In the genomic region with DNA sequence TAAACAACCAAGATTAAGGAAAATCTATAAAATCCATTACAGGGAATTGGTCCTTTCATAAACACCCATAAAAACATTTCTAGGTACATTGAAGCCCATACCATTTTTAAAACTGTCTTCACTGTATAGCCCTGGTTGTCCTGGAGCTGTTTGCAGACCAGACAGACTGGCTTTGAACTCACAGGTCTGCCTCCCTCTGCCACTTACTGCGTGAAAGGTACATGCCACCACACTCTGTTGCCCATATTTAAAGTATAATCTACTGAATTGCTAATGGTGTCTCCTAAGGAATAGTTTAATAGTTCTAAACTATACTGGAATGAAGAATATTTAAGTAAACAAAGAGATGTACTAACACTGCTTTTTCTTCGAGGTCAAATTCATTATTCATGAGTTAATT, we compare ENCODE assay signal across 9 mouse cellular contexts. TPM values are rescaled to one million over a fixed set of nuclear protein-coding genes. Genes with fewer than 3 reads are reported as not detected.
A peak's percentile ranks its signal among the peaks of the same experiment; 100 is the strongest.
DNase-seq lines count a peak whose midpoint lies in the region; ATAC-seq lines count a peak whose summit lies in the region.
"Had no signal": no experiment of that assay in that cellular context is flagged by ENCODE, and none has a peak within 500 bp of the region (broad histone marks: within the 10 kb centered on the region; RNA-seq: fewer than 3 reads in every experiment).

No protein-coding gene starts in this region.

- H3K27me3 ChIP-seq in kidney, embryonic 14.5 days (ENCODE audit: control insufficient read depth, insufficient read depth, low read length), result no peaks in the 10 kb centered on the region
- no peaks in the 10 kb centered on the region for H3K27me3 ChIP-seq in hindbrain, embryonic 15.5 days
- no peaks in the 10 kb centered on the region for H3K27me3 ChIP-seq in midbrain, embryonic 16.5 days (ENCODE audit: control insufficient read depth, insufficient read depth, low read depth, low read length)
- H3K27me3 ChIP-seq: Patski had no signal

- no peak for DNase-seq in kidney, adult 11 months
- no peak for DNase-seq in cerebellum, postnatal 10 days
- DNase-seq in urinary bladder, postnatal 25 days (ENCODE audit: low spot score), result no peak
- no peak for DNase-seq in lung, adult 18-20 months

- H3K27ac ChIP-seq in kidney, embryonic 14.5 days (ENCODE audit: low read depth, low read length), result peak overlapping the region; percentile 86; the same call in 1 of the 2 replicates
- H3K27ac ChIP-seq in brown adipose tissue, adult 24 weeks (replicated peaks; ENCODE audit: low read depth, low read length), result peak overlapping the region; percentile 98
- peak overlapping the region; percentile 61; the same call in 1 of the 2 replicates for H3K27ac ChIP-seq in hindbrain, embryonic 15.5 days (replicated peaks)
- H3K27ac ChIP-seq in midbrain, embryonic 16.5 days (ENCODE audit: low read length), result peak overlapping the region; percentile 89

- WGBS in kidney, embryonic 14.5 days, result 79% methylated on average over 2 of the region's 2 CpGs
- WGBS in hindbrain, embryonic 15.5 days, result 72% methylated on average over 2 of the region's 2 CpGs
- WGBS in midbrain, embryonic 16.5 days, result 59% methylated on average over 2 of the region's 2 CpGs

- peak overlapping the region; percentile 67; the same call in 1 of the 2 replicates for H3K4me2 ChIP-seq in kidney, embryonic 14.5 days (replicated peaks; ENCODE audit: low read depth, low read length)
- H3K4me2 ChIP-seq in hindbrain, embryonic 15.5 days, result peak overlapping the region; percentile 74
- peak overlapping the region; percentile 78 for H3K4me2 ChIP-seq in midbrain, embryonic 16.5 days (ENCODE audit: low read length)

- peaks cover 27% of the 10 kb centered on the region for H3K4me1 ChIP-seq in kidney, embryonic 14.5 days (ENCODE audit: control insufficient read depth, insufficient read depth, low read length)
- H3K4me1 ChIP-seq in brown adipose tissue, adult 24 weeks (ENCODE audit: control insufficient read depth, insufficient read depth, insufficient read length, low read length), result peaks cover 24% of the 10 kb centered on the region
- peaks cover 46% of the 10 kb centered on the region for H3K4me1 ChIP-seq in hindbrain, embryonic 15.5 days (replicated peaks)
- H3K4me1 ChIP-seq in midbrain, embryonic 16.5 days (ENCODE audit: control insufficient read depth, insufficient read depth, low read length), result peaks cover 38% of the 10 kb centered on the region

- no peak for ATAC-seq in kidney, embryonic 14.5 days (ENCODE audit: low FRiP score, low TSS enrichment)
- no peak for ATAC-seq in hindbrain, embryonic 15.5 days (ENCODE audit: low FRiP score, low read depth)
- ATAC-seq in midbrain, embryonic 16.5 days, result no peak
- ATAC-seq: Patski had no signal

- H3K36me3 ChIP-seq in kidney, embryonic 14.5 days (ENCODE audit: control insufficient read depth, insufficient read depth, low read length), result peaks cover 18% of the 10 kb centered on the region; the same call in 1 of the 2 replicates
- no peaks in the 10 kb centered on the region for H3K36me3 ChIP-seq in hindbrain, embryonic 15.5 days
- no peaks in the 10 kb centered on the region for H3K36me3 ChIP-seq in midbrain, embryonic 16.5 days (ENCODE audit: control insufficient read depth, insufficient read depth, low read length)

- H3K4me3 ChIP-seq in kidney, embryonic 14.5 days (ENCODE audit: low read length), result peak overlapping the region; percentile 45
- H3K4me3 ChIP-seq in brown adipose tissue, adult 24 weeks (ENCODE audit: insufficient read depth, low read depth, low read length), result peak overlapping the region; percentile 16; the same call in 1 of the 2 replicates
- H3K4me3 ChIP-seq in hindbrain, embryonic 15.5 days, result peak overlapping the region; percentile 51; the same call in 1 of the 2 replicates
- peak overlapping the region; percentile 50 for H3K4me3 ChIP-seq in midbrain, embryonic 16.5 days (ENCODE audit: low read depth, low read length)

- no peaks in the 10 kb centered on the region for H3K9me3 ChIP-seq in kidney, embryonic 14.5 days (ENCODE audit: control insufficient read depth, low read length)
- no peaks in the 10 kb centered on the region for H3K9me3 ChIP-seq in hindbrain, embryonic 15.5 days
- H3K9me3 ChIP-seq in midbrain, embryonic 16.5 days (replicated peaks; ENCODE audit: control insufficient read depth, low read length, poor library complexity, severe bottlenecking), result no peaks in the 10 kb centered on the region

- H3K9ac ChIP-seq in kidney, embryonic 14.5 days (ENCODE audit: low read depth, low read length), result peak overlapping the region; percentile 66
- H3K9ac ChIP-seq in hindbrain, embryonic 15.5 days, result peak overlapping the region; percentile 52; the same call in 1 of the 2 replicates
- peak overlapping the region; percentile 63; the same call in 1 of the 2 replicates for H3K9ac ChIP-seq in midbrain, embryonic 16.5 days (ENCODE audit: low read depth, low read length)

RNA-seq across cellular contexts. Expression of a gene that starts 5.1 kb away (rescaled TPM):
- 43.7 and 70.9 TPM in 2 replicates for polyA plus RNA-seq in kidney, embryonic 14.5 days (2014; fragmentation: Nextera tagmentation; extraction: Ambion mirVana)
- polyA plus RNA-seq in brown adipose tissue, adult 24 weeks (2012; ENCODE audit: insufficient read depth, insufficient read length, missing spikeins), result 22.6 and 29.2 TPM in 2 replicates
- 34.9 and 37.2 TPM in 2 replicates for polyA plus RNA-seq in hindbrain, embryonic 15.5 days (2015; fragmentation: Nextera tagmentation; extraction: Ambion mirVana)
- 44.8 and 49.0 TPM in 2 replicates for polyA plus RNA-seq in midbrain, embryonic 16.5 days (2015; fragmentation: Nextera tagmentation; extraction: Ambion mirVana)
